Mouse (Mus musculus): Measurements from ENCODE around the gene Abcc6. TPM values are rescaled to one million over a fixed set of nuclear protein-coding genes. Genes with fewer than 3 reads are reported as not detected.
"Not testable (repeated sequence)": the region's sequence is repeated elsewhere in the genome, so short reads cannot be mapped to it uniquely, and the experiment has no call there.

Gene Abcc6
- polyA plus RNA-seq, 1 experiment from 2014 or later: 0.11 TPM

- Histone ChIP-seq H3K9me3 (ENCODE audit: control insufficient read depth, low read length) (no peaks in the 10 kb centered on the region), H3K36me3 (ENCODE audit: control insufficient read depth, insufficient read depth, low read length) (no peaks in the 10 kb centered on the region), H3K4me3 (ENCODE audit: low read depth, low read length) (no peak overlapping the region), H3K27ac (ENCODE audit: low read depth, low read length) (no peak overlapping the region), H3K4me2 (replicated peaks; ENCODE audit: low read depth, low read length) (no peak overlapping the region), H3K4me1 (replicated peaks; ENCODE audit: control insufficient read depth, insufficient read depth, low read length) (no peaks in the 10 kb centered on the region), H3K27me3 (ENCODE audit: control insufficient read depth, insufficient read depth, low read length) (no peaks in the 10 kb centered on the region), H3K9ac (ENCODE audit: low read depth, low read length) (no peak overlapping the region)
- ATAC-seq (ENCODE audit: low FRiP score) (no peak), DNase-seq (ENCODE audit: low spot score) (no peak)
- 78% methylated on average over 6 of the region's 6 CpGs for WGBS
Observed at GRCm38 (mm10) chr7:45974512-45974911, 55.6 kb downstream of the Abcc6 start.

- no peak for ATAC-seq (ENCODE audit: low FRiP score)
- Histone ChIP-seq H3K4me1 (replicated peaks; ENCODE audit: control insufficient read depth, insufficient read depth, low read length) (no peaks in the 10 kb centered on the region), H3K4me2 (replicated peaks; ENCODE audit: low read depth, low read length) (no peak overlapping the region), H3K9ac (ENCODE audit: low read depth, low read length) (no peak overlapping the region), H3K27me3 (ENCODE audit: control insufficient read depth, insufficient read depth, low read length) (no peaks in the 10 kb centered on the region), H3K27ac (ENCODE audit: low read depth, low read length) (no peak overlapping the region), H3K4me3 (ENCODE audit: low read depth, low read length) (no peak overlapping the region), H3K9me3 (ENCODE audit: control insufficient read depth, low read length) (no peaks in the 10 kb centered on the region), H3K36me3 (ENCODE audit: control insufficient read depth, insufficient read depth, low read length) (no peaks in the 10 kb centered on the region)
- 79% methylated on average over 6 of the region's 6 CpGs for WGBS
- DNase-seq (ENCODE audit: low spot score): no peak
Observed at GRCm38 (mm10) chr7:45974103-45974502, 56.0 kb downstream of the Abcc6 start.

- WGBS: 79% methylated on average over 6 of the region's 6 CpGs
Observed at GRCm38 (mm10) chr7:45973271-45973687, 56.8 kb downstream of the Abcc6 start.

GRCm38 (mm10) chr7:45971831-45972723 is 58.0 kb downstream of the Abcc6 start:
- no peak overlapping the region for H3K4me2 ChIP-seq (replicated peaks; ENCODE audit: low read depth, low read length)
- H3K36me3 ChIP-seq (ENCODE audit: control insufficient read depth, insufficient read depth, low read length): no peaks in the 10 kb centered on the region
- WGBS: 81% methylated on average over 11 of the region's 11 CpGs
- H3K4me1 ChIP-seq (replicated peaks; ENCODE audit: control insufficient read depth, insufficient read depth, low read length): no peaks in the 10 kb centered on the region
- ATAC-seq (ENCODE audit: low FRiP score) (no peak), DNase-seq (ENCODE audit: low spot score) (no peak)
- no peak overlapping the region for H3K9ac ChIP-seq (ENCODE audit: low read depth, low read length)
- H3K27me3 ChIP-seq (ENCODE audit: control insufficient read depth, insufficient read depth, low read length): no peaks in the 10 kb centered on the region
- no peak overlapping the region for H3K4me3 ChIP-seq (ENCODE audit: low read depth, low read length)
- no peak overlapping the region for H3K27ac ChIP-seq (ENCODE audit: low read depth, low read length)
- no peaks in the 10 kb centered on the region for H3K9me3 ChIP-seq (ENCODE audit: control insufficient read depth, low read length)

More at GRCm38 (mm10) chr7:45973271-45973687, 56.8 kb downstream of the Abcc6 start:
- Histone ChIP-seq H3K4me2 (replicated peaks; ENCODE audit: low read depth, low read length) (no peak overlapping the region), H3K4me1 (replicated peaks; ENCODE audit: control insufficient read depth, insufficient read depth, low read length) (no peaks in the 10 kb centered on the region), H3K36me3 (ENCODE audit: control insufficient read depth, insufficient read depth, low read length) (no peaks in the 10 kb centered on the region), H3K9me3 (ENCODE audit: control insufficient read depth, low read length) (no peaks in the 10 kb centered on the region), H3K4me3 (ENCODE audit: low read depth, low read length) (no peak overlapping the region), H3K27ac (ENCODE audit: low read depth, low read length) (no peak overlapping the region), H3K27me3 (ENCODE audit: control insufficient read depth, insufficient read depth, low read length) (no peaks in the 10 kb centered on the region), H3K9ac (ENCODE audit: low read depth, low read length) (no peak overlapping the region)
- DNase-seq (ENCODE audit: low spot score): no peak
- no peak for ATAC-seq (ENCODE audit: low FRiP score)

GRCm38 (mm10) chr7:45956611-45957010 is 73.5 kb downstream of the Abcc6 start:
- Histone ChIP-seq H3K36me3 (ENCODE audit: control insufficient read depth, insufficient read depth, low read length) (no peaks in the 10 kb centered on the region), H3K4me2 (replicated peaks; ENCODE audit: low read depth, low read length) (no peak overlapping the region), H3K9me3 (ENCODE audit: control insufficient read depth, low read length) (no peaks in the 10 kb centered on the region), H3K4me3 (ENCODE audit: low read depth, low read length) (no peak overlapping the region), H3K27ac (ENCODE audit: low read depth, low read length) (no peak overlapping the region), H3K9ac (ENCODE audit: low read depth, low read length) (no peak overlapping the region), H3K4me1 (replicated peaks; ENCODE audit: control insufficient read depth, insufficient read depth, low read length) (no peaks in the 10 kb centered on the region), H3K27me3 (ENCODE audit: control insufficient read depth, insufficient read depth, low read length) (no peaks in the 10 kb centered on the region)
- ATAC-seq (ENCODE audit: low FRiP score) (no peak), DNase-seq (ENCODE audit: low spot score) (no peak)
- WGBS: 72% methylated on average over 4 of the region's 4 CpGs

- ATAC-seq (ENCODE audit: low FRiP score): no peak
- WGBS: 83% methylated on average over 4 of the region's 4 CpGs
Observed at GRCm38 (mm10) chr7:45949061-45949460, 81.0 kb downstream of the Abcc6 start.

GRCm38 (mm10) chr7:45943280-45943679 is 86.8 kb downstream of the Abcc6 start:
- not testable (repeated sequence) for H3K36me3 ChIP-seq (ENCODE audit: control insufficient read depth, insufficient read depth, low read length); H3K27me3 ChIP-seq (ENCODE audit: control insufficient read depth, insufficient read depth, low read length); H3K9me3 ChIP-seq (ENCODE audit: control insufficient read depth, low read length); DNase-seq (ENCODE audit: low spot score); H3K4me3 ChIP-seq (ENCODE audit: low read depth, low read length); H3K4me1 ChIP-seq (replicated peaks; ENCODE audit: control insufficient read depth, insufficient read depth, low read length); H3K27ac ChIP-seq (ENCODE audit: low read depth, low read length); H3K4me2 ChIP-seq (replicated peaks; ENCODE audit: low read depth, low read length); ATAC-seq (ENCODE audit: low FRiP score); H3K9ac ChIP-seq (ENCODE audit: low read depth, low read length)
- 67% methylated on average over 1 of the region's 1 CpGs for WGBS

More at GRCm38 (mm10) chr7:45949061-45949460, 81.0 kb downstream of the Abcc6 start:
- Histone ChIP-seq H3K9me3 (ENCODE audit: control insufficient read depth, low read length) (no peaks in the 10 kb centered on the region), H3K9ac (ENCODE audit: low read depth, low read length) (no peak overlapping the region), H3K4me3 (ENCODE audit: low read depth, low read length) (no peak overlapping the region), H3K27ac (ENCODE audit: low read depth, low read length) (no peak overlapping the region), H3K4me1 (replicated peaks; ENCODE audit: control insufficient read depth, insufficient read depth, low read length) (no peaks in the 10 kb centered on the region), H3K36me3 (ENCODE audit: control insufficient read depth, insufficient read depth, low read length) (no peaks in the 10 kb centered on the region), H3K27me3 (ENCODE audit: control insufficient read depth, insufficient read depth, low read length) (no peaks in the 10 kb centered on the region), H3K4me2 (replicated peaks; ENCODE audit: low read depth, low read length) (no peak overlapping the region)
- no peak for DNase-seq (ENCODE audit: low spot score)

- no peaks in the 10 kb centered on the region for H3K27me3 ChIP-seq (ENCODE audit: control insufficient read depth, insufficient read depth, low read length)
- no peak overlapping the region for H3K27ac ChIP-seq (ENCODE audit: low read depth, low read length)
- no peaks in the 10 kb centered on the region for H3K36me3 ChIP-seq (ENCODE audit: control insufficient read depth, insufficient read depth, low read length)
- ATAC-seq (ENCODE audit: low FRiP score): no peak
- no peak overlapping the region for H3K4me2 ChIP-seq (replicated peaks; ENCODE audit: low read depth, low read length)
- no peak for DNase-seq (ENCODE audit: low spot score)
- WGBS: 90% methylated on average over 9 of the region's 9 CpGs
- no peak overlapping the region for H3K9ac ChIP-seq (ENCODE audit: low read depth, low read length)
- no peaks in the 10 kb centered on the region for H3K4me1 ChIP-seq (replicated peaks; ENCODE audit: control insufficient read depth, insufficient read depth, low read length)
- H3K9me3 ChIP-seq (ENCODE audit: control insufficient read depth, low read length): no peaks in the 10 kb centered on the region
- H3K4me3 ChIP-seq (ENCODE audit: low read depth, low read length): no peak overlapping the region
Observed at GRCm38 (mm10) chr7:45941986-45942385, 88.1 kb downstream of the Abcc6 start.

- no peaks in the 10 kb centered on the region for H3K4me1 ChIP-seq (replicated peaks; ENCODE audit: control insufficient read depth, insufficient read depth, low read length)
- H3K27me3 ChIP-seq (ENCODE audit: control insufficient read depth, insufficient read depth, low read length): no peaks in the 10 kb centered on the region
- H3K9ac ChIP-seq (ENCODE audit: low read depth, low read length): no peak overlapping the region
- no peak overlapping the region for H3K4me2 ChIP-seq (replicated peaks; ENCODE audit: low read depth, low read length)
- no peak overlapping the region for H3K4me3 ChIP-seq (ENCODE audit: low read depth, low read length)
- no peak for ATAC-seq (ENCODE audit: low FRiP score)
- WGBS: 54% methylated on average over 2 of the region's 2 CpGs
- H3K9me3 ChIP-seq (ENCODE audit: control insufficient read depth, low read length): no peaks in the 10 kb centered on the region
- H3K27ac ChIP-seq (ENCODE audit: low read depth, low read length): no peak overlapping the region
- no peaks in the 10 kb centered on the region for H3K36me3 ChIP-seq (ENCODE audit: control insufficient read depth, insufficient read depth, low read length)
- DNase-seq (ENCODE audit: low spot score): no peak
Observed at GRCm38 (mm10) chr7:45939836-45940235, 90.3 kb downstream of the Abcc6 start.

Measured in hindbrain, embryonic 11.5 days (tissue).